Mouse (Mus musculus) naive thymus-derived CD4-positive, alpha-beta T cell, adult 2 months (primary cell): ENCODE data around the gene Hoxa9.

Experiments
- DNase-seq: peaks from one replicate; pipeline ENCODE4 v3.0.0-alpha.2; 2011; ENCODE audit warnings: low read depth

The Hoxa9 gene

DNA sequence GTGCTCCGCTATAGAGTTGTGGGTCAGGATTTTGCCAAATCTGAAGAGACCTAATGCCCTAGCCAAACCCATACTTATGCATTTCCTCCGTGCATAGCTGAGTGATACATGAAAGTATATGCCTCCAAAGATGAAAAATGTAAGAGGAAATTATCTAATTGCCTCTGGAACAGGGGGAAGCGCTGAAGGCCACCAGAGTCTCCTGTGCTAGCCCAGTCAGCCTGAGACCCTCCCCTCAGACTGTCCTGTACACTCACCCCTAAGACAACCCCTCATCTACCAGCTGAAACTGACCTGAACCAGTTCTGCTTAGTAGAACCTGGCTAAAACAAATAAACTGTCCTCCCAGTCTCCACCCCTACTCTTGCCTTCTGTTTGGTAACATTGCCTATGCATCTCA, 50.2 kb downstream of the Hoxa9 start:
- no peak for DNase-seq

- DNase-seq, result no peak
Observed at GRCm38 (mm10) chr6:52180213-52180710, 50.6 kb downstream of the Hoxa9 start.

DNA sequence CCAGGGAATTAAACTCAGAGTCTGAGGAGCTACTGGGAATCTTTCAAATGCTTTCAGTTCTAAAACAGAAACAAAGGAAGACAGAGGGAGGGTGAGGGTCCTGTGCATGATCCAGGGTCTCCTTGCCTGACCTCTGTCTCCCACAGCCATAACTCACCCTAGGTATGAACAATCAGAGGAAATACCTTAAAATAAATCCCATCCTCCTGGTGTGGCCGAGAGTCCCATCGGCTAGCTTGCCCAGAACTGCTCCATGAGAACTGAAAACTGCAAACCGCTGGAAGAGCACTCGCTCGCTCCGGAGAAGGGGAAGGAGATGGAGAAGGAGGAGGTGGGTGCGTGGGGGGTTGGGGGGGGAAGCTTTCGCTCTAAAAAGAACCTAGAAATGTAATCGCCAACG, 51.2 kb downstream of the Hoxa9 start:
- no peak for DNase-seq

DNA sequence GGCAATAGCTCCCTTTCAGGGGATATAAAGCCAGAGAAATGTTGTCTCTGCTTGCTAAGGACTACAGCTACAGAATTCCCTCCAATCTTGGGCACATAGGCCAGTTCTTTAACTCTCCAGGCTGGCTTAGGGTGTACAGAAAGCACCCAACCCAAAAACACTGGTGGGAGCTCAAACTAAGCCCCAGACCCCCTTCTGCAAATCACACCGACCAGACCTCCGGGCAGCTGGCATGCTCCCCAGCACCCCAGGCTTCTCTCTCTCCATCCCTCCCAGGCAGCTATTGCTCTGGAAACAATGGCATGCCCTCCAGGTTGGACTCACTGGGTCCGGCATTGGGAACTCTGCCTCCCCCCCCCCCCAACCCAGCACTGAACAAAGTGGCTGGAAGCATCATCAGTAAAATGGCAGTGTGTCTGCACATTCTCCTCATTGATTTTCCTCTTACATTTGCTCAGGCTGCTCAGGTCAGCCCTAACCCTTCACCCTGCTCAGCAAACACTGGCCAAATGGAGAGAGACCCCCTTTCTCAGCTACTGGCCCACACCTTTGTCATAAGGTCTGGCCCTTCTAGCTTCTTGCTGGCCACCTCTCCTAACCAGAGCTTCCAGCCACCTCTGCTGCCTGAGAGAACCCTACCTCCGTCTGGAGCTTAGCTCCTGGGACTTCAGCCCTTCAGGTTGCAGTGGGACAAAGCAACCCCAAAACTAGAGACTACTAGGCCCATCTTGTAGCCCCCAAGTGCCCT, 51.8 kb downstream of the Hoxa9 start:
- DNase-seq, result no peak

- no peak for DNase-seq
Observed at GRCm38 (mm10) chr6:52177806-52178205, 53.1 kb downstream of the Hoxa9 start.

DNA sequence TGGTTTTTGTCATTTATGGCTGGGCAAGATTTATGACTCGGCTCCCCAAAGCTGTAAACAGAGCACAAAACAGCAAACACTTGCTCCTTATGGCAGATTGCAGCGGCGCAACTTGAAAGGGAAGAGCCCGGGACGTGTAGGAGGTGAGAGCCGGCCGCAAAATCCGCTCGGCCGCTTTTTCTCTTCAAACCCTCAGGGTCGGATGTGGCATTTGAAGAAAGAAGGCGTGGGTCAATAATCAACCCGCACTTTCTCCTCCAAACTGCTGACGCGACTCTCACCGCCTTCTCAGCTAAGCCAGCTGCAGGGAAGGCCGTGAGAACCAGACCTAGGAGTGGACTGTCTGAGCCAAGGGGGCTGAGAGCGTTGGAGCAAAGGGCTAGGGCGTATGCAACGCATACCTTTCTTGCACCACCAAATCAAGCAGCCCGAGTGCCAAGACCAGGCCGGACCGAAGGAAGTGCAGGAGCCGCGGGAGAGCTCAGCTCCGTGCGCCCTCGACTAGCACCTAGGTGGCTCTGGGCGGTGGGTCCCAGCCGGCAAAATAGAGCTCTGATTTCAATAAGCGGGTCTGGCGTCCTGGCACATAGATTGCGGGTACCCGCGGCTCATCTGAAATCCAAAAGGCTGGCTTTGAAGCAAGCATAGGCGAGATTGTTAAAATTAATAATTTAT, 53.7 kb downstream of the Hoxa9 start, which contains the start of gene 5730596B20Rik:
Gene 5730596B20Rik (plus strand): TSS at position 438 of the 675 bp plus-strand sequence.
- no peak for DNase-seq

DNA sequence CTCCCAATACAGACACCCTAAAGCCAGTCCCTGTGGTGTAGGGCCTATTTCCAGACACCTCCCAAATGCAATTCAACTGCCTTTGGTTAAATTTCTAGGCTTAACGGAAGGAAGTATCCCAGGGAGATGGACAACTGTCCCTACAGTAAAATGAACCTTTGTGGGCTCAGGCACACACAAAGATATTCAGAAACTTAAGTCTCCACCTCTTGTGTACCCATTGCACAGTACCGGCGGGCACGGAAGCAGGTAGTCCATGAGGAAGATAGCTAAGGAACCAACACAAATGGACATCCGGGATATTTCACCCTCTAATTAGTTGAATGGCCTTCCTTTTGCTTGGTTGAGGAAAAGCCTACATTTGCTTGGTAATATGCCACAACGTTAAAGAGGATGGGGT, 54.5 kb downstream of the Hoxa9 start:
- no peak for DNase-seq

DNA sequence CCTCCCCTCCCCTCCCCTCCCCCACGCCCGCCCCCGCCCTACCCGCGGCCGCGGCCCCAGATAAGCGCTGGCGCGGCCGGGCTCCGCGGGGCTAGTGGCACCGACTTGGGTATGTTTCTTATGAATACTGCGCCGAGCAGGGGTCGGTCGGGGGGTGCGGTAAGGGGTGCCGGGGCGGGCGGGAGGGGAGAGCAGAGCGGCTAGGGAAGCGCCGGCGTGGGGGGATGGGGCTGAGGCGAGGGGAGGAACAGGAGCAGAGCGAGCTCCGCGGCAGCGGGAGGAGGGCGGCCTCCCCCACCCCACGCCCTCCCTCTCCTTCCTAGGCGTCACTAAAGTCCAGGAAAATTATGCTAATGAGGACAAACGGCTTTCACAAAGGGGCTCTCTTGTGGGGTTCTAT, 55.0 kb downstream of the Hoxa9 start:
- no peak for DNase-seq

DNA sequence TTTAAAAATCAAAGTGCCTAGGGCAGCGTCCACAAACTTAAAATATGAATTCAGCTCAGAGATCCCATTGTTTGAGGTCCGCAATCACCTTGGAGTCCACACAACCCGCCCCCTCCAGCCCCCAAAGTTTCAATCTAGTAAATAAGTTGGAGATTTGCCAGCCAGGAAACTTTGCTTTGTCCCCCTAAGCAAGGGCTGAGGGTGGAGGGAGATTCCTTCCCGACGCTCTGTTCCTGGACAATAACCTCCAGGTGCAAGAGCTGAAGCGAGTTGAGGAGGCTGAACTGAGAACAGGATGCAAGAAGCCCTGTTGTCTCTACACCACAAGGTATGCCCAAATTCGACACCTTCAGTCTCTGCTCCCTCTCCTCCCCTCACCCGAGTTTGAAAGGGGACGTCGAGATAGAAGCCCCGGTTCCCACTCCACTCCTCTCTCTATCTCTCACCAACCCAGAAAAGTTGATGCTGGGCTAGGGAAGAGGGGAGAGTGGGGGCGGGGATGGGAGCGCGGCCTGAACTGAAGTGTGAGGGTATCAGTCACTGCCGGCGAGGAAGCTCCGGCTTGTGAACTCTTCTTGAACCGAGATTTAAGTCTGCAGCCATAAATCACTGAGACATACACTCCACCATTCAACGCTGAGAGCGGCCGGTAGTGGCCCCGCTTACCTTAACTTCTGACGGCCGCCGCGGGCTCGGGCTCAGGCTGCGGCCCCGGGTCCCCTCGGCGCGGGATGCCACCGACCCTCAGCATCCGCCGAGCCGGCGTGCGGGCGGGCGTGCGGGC, 55.7 kb downstream of the Hoxa9 start:
- no peak for DNase-seq

DNA sequence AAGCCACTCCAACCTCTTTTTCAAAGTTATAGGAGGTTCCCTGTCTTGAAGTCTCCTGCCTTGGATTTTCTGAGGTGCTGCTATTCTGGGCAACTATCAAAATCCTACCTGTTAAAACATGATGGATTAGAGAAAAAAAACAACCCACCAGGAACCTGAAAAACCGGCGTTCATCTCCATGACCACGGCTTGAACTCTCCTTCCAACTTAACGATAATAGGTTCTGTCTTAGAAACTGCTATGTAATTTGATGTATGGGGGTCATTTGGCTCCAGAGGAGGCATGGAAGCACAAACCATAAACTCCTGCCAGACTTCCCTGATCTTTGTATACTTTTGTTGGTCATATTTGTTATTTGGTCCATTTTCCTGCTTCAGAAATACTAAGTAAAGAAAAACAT, 57.2 kb downstream of the Hoxa9 start:
- no peak for DNase-seq
